Mouse (Mus musculus) heart, embryonic 14.5 days (tissue): ENCODE data around the gene Nlrx1. TPM values are rescaled to one million over a fixed set of nuclear protein-coding genes. Genes with fewer than 3 reads are reported as not detected.

Experiments used
- ATAC-seq: fragments of 200-750 bp; cut with Nextera tagmentation; 2 replicates; pipeline ENCODE4 v1.8.0; 2017; ENCODE audit warnings: low read depth, moderate TSS enrichment; ENCODE audit not compliant: insufficient number of reproducible peaks, insufficient read depth, low FRiP score
- H3K27ac ChIP-seq, 2 experiments: fragments of 200-500 bp in 1 of 2; fragments of 300-500 bp in 1 of 2; sonication (generic) in 1 of 2; replicated peaks in 1 of 2; 2 replicates each; pipeline ENCODE4 v1.5.1; 2012 to 2014; ENCODE audit warnings: low read depth in 2 of 2, low read length in 2 of 2, control low read depth in 1 of 2, mild to moderate bottlenecking in 1 of 2, mixed read lengths in 1 of 2; ENCODE audit not compliant: control insufficient read depth in 1 of 2, insufficient read depth in 1 of 2
- H3K27me3 ChIP-seq: fragments of 300-500 bp; sonication (generic); 2 replicates; pipeline ENCODE4 v1.6.1; 2014; ENCODE audit warnings: mild to moderate bottlenecking, low read length, control low read depth; ENCODE audit not compliant: control insufficient read depth, insufficient read depth
- H3K36me3 ChIP-seq: fragments of 300-500 bp; sonication (generic); 2 replicates; pipeline ENCODE4 v1.6.1; 2014; ENCODE audit warnings: mild to moderate bottlenecking, control low read depth, low read length, mixed read lengths; ENCODE audit not compliant: control insufficient read depth, insufficient read depth
- H3K4me1 ChIP-seq, 2 experiments: fragments of 200-500 bp in 1 of 2; fragments of 300-500 bp in 1 of 2; sonication (generic) in 1 of 2; 2 replicates each; pipeline ENCODE4 v1.6.1; 2012 to 2014; ENCODE audit warnings: low read length in 2 of 2, control low read depth in 1 of 2, mixed read lengths in 1 of 2; ENCODE audit not compliant: control insufficient read depth in 2 of 2, insufficient read depth in 2 of 2
- H3K4me2 ChIP-seq: fragments of 300-500 bp; sonication (generic); 2 replicates; pipeline ENCODE4 v1.6.1; 2014; ENCODE audit warnings: mild to moderate bottlenecking, low read length
- H3K4me3 ChIP-seq, 2 experiments: fragments of 200-500 bp in 1 of 2; fragments of 300-500 bp in 1 of 2; sonication (generic) in 1 of 2; 2 replicates each; pipeline ENCODE4 v1.5.1; 2012 to 2014; ENCODE audit warnings: low read length in 2 of 2, mild to moderate bottlenecking in 2 of 2, control low read depth in 1 of 2, low read depth in 1 of 2, moderate library complexity in 1 of 2; ENCODE audit not compliant: control insufficient read depth in 1 of 2, insufficient read depth in 1 of 2
- H3K9ac ChIP-seq: fragments of 300-500 bp; sonication (generic); 2 replicates; pipeline ENCODE4 v1.6.1; 2014; ENCODE audit warnings: mild to moderate bottlenecking, low read length
- H3K9me3 ChIP-seq: fragments of 300-500 bp; sonication (generic); 2 replicates; pipeline ENCODE4 v1.6.1; 2016; ENCODE audit warnings: low read length, control low read depth; ENCODE audit not compliant: control insufficient read depth
- WGBS: fragments of 180-500 bp; shearing (Covaris S2); extraction: QIAGEN DNeasy Blood & Tissue Kit; methylation state at CpG from one replicate; pipeline ENCODE4 v1.1.7; 2014; 5-methylcytosine and 5-hydroxymethylcytosine counted together
- polyA plus RNA-seq: library from polyadenylated mRNA; unstranded; fragments of >200 nt; fragmentation: Nextera tagmentation; extraction: Ambion mirVana; gene quantifications from 2 replicates; pipeline ENCODE4 v1.2.1, GENCODE M21; 2014

Gene Nlrx1
- polyA plus RNA-seq = 7.0 and 7.3 TPM in 2 replicates

- H3K36me3 ChIP-seq = 0 out of 2 replicates have a peak, but pooled peaks cover 3% of the 10 kb centered on the region
- H3K9ac ChIP-seq = peak within 1 kb of the TSS; percentile 90
- 73% methylated on average over 6 of the region's 6 CpGs for WGBS
- H3K27ac ChIP-seq = peak within 1 kb of the TSS; percentile 80 to 85
- no peaks in the 10 kb centered on the region for H3K27me3 ChIP-seq
- H3K4me3 ChIP-seq = peak within 1 kb of the TSS; percentile 52 to 60
- no peaks in the 10 kb centered on the region for H3K9me3 ChIP-seq
- peaks cover 5 to 6% of the 10 kb centered on the region in 2 experiments; a peak in 3 of 4 replicates for H3K4me1 ChIP-seq
- peak within 1 kb of the TSS; percentile 81 for H3K4me2 ChIP-seq
- no peak for ATAC-seq
These were observed at the start of gene Nlrx1 for GRCm38 (mm10) chr9:44268432-44268831. Gene Nlrx1 (minus strand): TSS chr9:44268599.

- H3K4me1 ChIP-seq = peaks cover 13 to 25% of the 10 kb centered on the region in 2 experiments
- 0 out of 2 replicates have a peak overlapping the region, but pooled peaks have one; percentile 91 for H3K4me2 ChIP-seq
- H3K27ac ChIP-seq = no peak overlapping the region
- H3K9me3 ChIP-seq = no peaks in the 10 kb centered on the region
- H3K9ac ChIP-seq = no peak overlapping the region
- no peak overlapping the region for H3K4me3 ChIP-seq
- WGBS = 76% methylated on average over 4 of the region's 4 CpGs
- peaks cover 41% of the 10 kb centered on the region for H3K36me3 ChIP-seq
- H3K27me3 ChIP-seq = no peaks in the 10 kb centered on the region
- no peak for ATAC-seq
These were observed 49.1 kb upstream of the Nlrx1 start for GRCm38 (mm10) chr9:44317452-44317851.

GRCm38 (mm10) chr9:44314910-44315309 is 46.5 kb upstream of the Nlrx1 start:
- Histone ChIP-seq H3K4me2 (no peak overlapping the region), H3K4me1 (peaks cover 19 to 25% of the 10 kb centered on the region in 2 experiments), H3K4me3 (no peak overlapping the region), H3K9me3 (no peaks in the 10 kb centered on the region), H3K27ac (no peak overlapping the region), H3K36me3 (peaks cover 42% of the 10 kb centered on the region), H3K27me3 (no peaks in the 10 kb centered on the region), H3K9ac (no peak overlapping the region)
- no peak for ATAC-seq
- 91% methylated on average over 18 of the region's 18 CpGs for WGBS

GRCm38 (mm10) chr9:44314257-44314547 is 45.8 kb upstream of the Nlrx1 start:
- H3K36me3 ChIP-seq = peaks cover 42% of the 10 kb centered on the region
- H3K4me3 ChIP-seq = no peak overlapping the region
- H3K9ac ChIP-seq = no peak overlapping the region
- H3K9me3 ChIP-seq = no peaks in the 10 kb centered on the region
- H3K4me1 ChIP-seq = peaks cover 19 to 24% of the 10 kb centered on the region in 2 experiments
- H3K27me3 ChIP-seq = no peaks in the 10 kb centered on the region
- 69% methylated on average over 4 of the region's 4 CpGs for WGBS
- H3K27ac ChIP-seq = no peak overlapping the region
- no peak for ATAC-seq
- no peak overlapping the region for H3K4me2 ChIP-seq

GRCm38 (mm10) chr9:44313476-44314256 is 45.3 kb upstream of the Nlrx1 start:
- Histone ChIP-seq H3K9ac (no peak overlapping the region), H3K27ac (no peak overlapping the region), H3K4me3 (no peak overlapping the region), H3K4me1 (peaks cover 16 to 18% of the 10 kb centered on the region in 2 experiments), H3K27me3 (no peaks in the 10 kb centered on the region), H3K4me2 (no peak overlapping the region), H3K9me3 (no peaks in the 10 kb centered on the region), H3K36me3 (peaks cover 42% of the 10 kb centered on the region)
- no peak for ATAC-seq
- 70% methylated on average over 19 of the region's 19 CpGs for WGBS

GRCm38 (mm10) chr9:44311136-44312134 is 43.0 kb upstream of the Nlrx1 start:
- Histone ChIP-seq H3K4me1 (peaks cover 6% of the 10 kb centered on the region in 2 experiments; a peak in 3 of 4 replicates), H3K9ac (no peak overlapping the region; the same call in 1 of the 2 replicates), H3K4me2 (peak overlapping the region; percentile 43), H3K9me3 (no peaks in the 10 kb centered on the region), H3K27me3 (no peaks in the 10 kb centered on the region), H3K36me3 (peaks cover 39% of the 10 kb centered on the region), H3K27ac (peak overlapping the region; percentile 18 to 48; a peak in 1 of 4 replicates), H3K4me3 (peak overlapping the region in 1 of 2 experiments; percentile 1; a peak in 1 of 4 replicates)
- ATAC-seq = peak; percentile 52; the same call in 1 of the 2 replicates
- 22% methylated on average over 27 of the region's 27 CpGs for WGBS

GRCm38 (mm10) chr9:44310750-44311135 is 42.3 kb upstream of the Nlrx1 start:
- H3K4me1 ChIP-seq = peaks cover 6% of the 10 kb centered on the region in 2 experiments; a peak in 3 of 4 replicates
- peak overlapping the region; percentile 18 to 48; a peak in 2 of 4 replicates for H3K27ac ChIP-seq
- 38% methylated on average over 10 of the region's 10 CpGs for WGBS
- H3K36me3 ChIP-seq = peaks cover 32% of the 10 kb centered on the region
- no peaks in the 10 kb centered on the region for H3K9me3 ChIP-seq
- peak overlapping the region; percentile 43 for H3K4me2 ChIP-seq
- H3K4me3 ChIP-seq = peak overlapping the region in 1 of 2 experiments; percentile 1; a peak in 1 of 4 replicates
- ATAC-seq = no peak
- H3K27me3 ChIP-seq = no peaks in the 10 kb centered on the region
- H3K9ac ChIP-seq = no peak overlapping the region; the same call in 1 of the 2 replicates
